Mouse (Mus musculus): ENCODE results near the gene Psma6.

Gene Psma6

GRCm38 (mm10) chr12:55465401-55465983 lies 81.5 kb downstream of the Psma6 start:
- DNase-seq = peak in 1 of 2 experiments; percentile 60

GRCm38 (mm10) chr12:55466088-55466701 lies 82.2 kb downstream of the Psma6 start:
- no peak for DNase-seq

- DNase-seq = no peak
Observed at GRCm38 (mm10) chr12:55466816-55467215, 82.8 kb downstream of the Psma6 start.

GRCm38 (mm10) chr12:55467331-55468180 lies 83.5 kb downstream of the Psma6 start:
- DNase-seq = no peak

Data from kidney, adult 8-10 months (tissue).